Mouse (Mus musculus): ENCODE measurements around the gene Donson. TPM values are rescaled to one million over a fixed set of nuclear protein-coding genes. Genes with fewer than 3 reads are reported as not detected.
A peak's percentile ranks its signal among the peaks of the same experiment; 100 is the strongest.

Gene Donson
- 33.6 and 35.5 TPM in 2 replicates for polyA plus RNA-seq (2016; fragmentation: Nextera tagmentation; extraction: Ambion mirVana)

- Histone ChIP-seq H3K4me1 (peaks cover 23% of the 10 kb centered on the region), H3K4me2 (replicated peaks) (peak within 1 kb of the TSS; percentile 84), H3K27ac (replicated peaks) (peak within 1 kb of the TSS; percentile 90), H3K4me3 (peak within 1 kb of the TSS; percentile 87), H3K9me3 (no peaks in the 10 kb centered on the region), H3K27me3 (no peaks in the 10 kb centered on the region), H3K36me3 (peaks cover 23% of the 10 kb centered on the region), H3K9ac (replicated peaks) (peak within 1 kb of the TSS; percentile 89)
- peak; percentile 99 for ATAC-seq (ENCODE audit: low FRiP score, low read depth)
- 1% methylated on average over 53 of the region's 71 CpGs for WGBS
These were observed at the start of gene Donson for GRCm38 (mm10) chr16:91688619-91689334. TSS of gene Donson (minus strand) at chr16:91688770.

GRCm38 (mm10) chr16:91736046-91736816, 47.7 kb upstream of the Donson start:
- Histone ChIP-seq H3K27ac (replicated peaks) (no peak overlapping the region), H3K4me2 (replicated peaks) (no peak overlapping the region), H3K9ac (replicated peaks) (no peak overlapping the region), H3K36me3 (no peaks in the 10 kb centered on the region), H3K27me3 (no peaks in the 10 kb centered on the region), H3K4me3 (no peak overlapping the region), H3K9me3 (no peaks in the 10 kb centered on the region), H3K4me1 (peaks cover 62% of the 10 kb centered on the region)
- WGBS: 73% methylated on average over 7 of the region's 7 CpGs
- ATAC-seq (ENCODE audit: low FRiP score, low read depth): no peak

- Histone ChIP-seq H3K4me3 (no peak overlapping the region), H3K9me3 (no peaks in the 10 kb centered on the region), H3K4me2 (replicated peaks) (no peak overlapping the region), H3K27ac (replicated peaks) (no peak overlapping the region), H3K9ac (replicated peaks) (no peak overlapping the region), H3K27me3 (no peaks in the 10 kb centered on the region), H3K36me3 (no peaks in the 10 kb centered on the region), H3K4me1 (peaks cover 59% of the 10 kb centered on the region)
- 69% methylated on average over 5 of the region's 5 CpGs for WGBS
- no peak for ATAC-seq (ENCODE audit: low FRiP score, low read depth)
These were observed 46.2 kb upstream of the Donson start for GRCm38 (mm10) chr16:91734771-91735170.

- ATAC-seq (ENCODE audit: low FRiP score, low read depth): no peak
- no peak overlapping the region for H3K27ac ChIP-seq (replicated peaks)
- H3K4me1 ChIP-seq: peaks cover 58% of the 10 kb centered on the region
- 86% methylated on average over 2 of the region's 2 CpGs for WGBS
- H3K4me3 ChIP-seq: no peak overlapping the region
- no peaks in the 10 kb centered on the region for H3K9me3 ChIP-seq
- no peak overlapping the region for H3K9ac ChIP-seq (replicated peaks)
- H3K27me3 ChIP-seq: no peaks in the 10 kb centered on the region
- no peaks in the 10 kb centered on the region for H3K36me3 ChIP-seq
- H3K4me2 ChIP-seq (replicated peaks): no peak overlapping the region
These were observed 44.2 kb upstream of the Donson start for GRCm38 (mm10) chr16:91732816-91733215.

GRCm38 (mm10) chr16:91730446-91730845, 41.9 kb upstream of the Donson start:
- no peaks in the 10 kb centered on the region for H3K27me3 ChIP-seq
- WGBS: under 1% methylated on average over 11 of the region's 11 CpGs

GRCm38 (mm10) chr16:91729821-91730441, 41.4 kb upstream of the Donson start:
- Histone ChIP-seq H3K9me3 (no peaks in the 10 kb centered on the region), H3K27me3 (no peaks in the 10 kb centered on the region), H3K4me1 (peaks cover 42% of the 10 kb centered on the region), H3K4me3 (peak overlapping the region; percentile 96), H3K9ac (replicated peaks) (peak overlapping the region; percentile 97), H3K27ac (replicated peaks) (peak overlapping the region; percentile 96), H3K4me2 (replicated peaks) (peak overlapping the region; percentile 77), H3K36me3 (no peaks in the 10 kb centered on the region)
- under 1% methylated on average over 34 of the region's 44 CpGs for WGBS
- ATAC-seq (ENCODE audit: low FRiP score, low read depth): 0 out of 2 replicates have a peak, but pooled peaks have one; percentile 1

More at GRCm38 (mm10) chr16:91730446-91730845, 41.9 kb upstream of the Donson start:
- H3K9me3 ChIP-seq: no peaks in the 10 kb centered on the region
- H3K9ac ChIP-seq (replicated peaks): peak overlapping the region; percentile 97
- H3K27ac ChIP-seq (replicated peaks): peak overlapping the region; percentile 96
- peak overlapping the region; percentile 96 for H3K4me3 ChIP-seq
- H3K4me2 ChIP-seq (replicated peaks): peak overlapping the region; percentile 77
- H3K4me1 ChIP-seq: peaks cover 48% of the 10 kb centered on the region
- no peaks in the 10 kb centered on the region for H3K36me3 ChIP-seq
- ATAC-seq (ENCODE audit: low FRiP score, low read depth): no peak

GRCm38 (mm10) chr16:91729066-91729482, 40.5 kb upstream of the Donson start, which contains the start of gene Itsn1:
TSS of gene Itsn1 (plus strand) at chr16:91729281.
- H3K4me3 ChIP-seq: peak within 1 kb of the TSS; percentile 96
- no peaks in the 10 kb centered on the region; the same call in 1 of the 2 replicates for H3K36me3 ChIP-seq
- peak within 1 kb of the TSS; percentile 96 for H3K27ac ChIP-seq (replicated peaks)
- no peaks in the 10 kb centered on the region for H3K27me3 ChIP-seq
- peak within 1 kb of the TSS; percentile 77 for H3K4me2 ChIP-seq (replicated peaks)
- ATAC-seq (ENCODE audit: low FRiP score, low read depth): peak; percentile 93
- H3K4me1 ChIP-seq: peaks cover 34% of the 10 kb centered on the region
- no peaks in the 10 kb centered on the region for H3K9me3 ChIP-seq
- WGBS: under 1% methylated on average over 33 of the region's 33 CpGs
- H3K9ac ChIP-seq (replicated peaks): peak within 1 kb of the TSS; percentile 97

GRCm38 (mm10) chr16:91728123-91729065, 39.8 kb upstream of the Donson start, which contains the start of gene Cryzl1:
TSS of gene Cryzl1 (minus strand) at chr16:91728975.
- Histone ChIP-seq H3K9me3 (no peaks in the 10 kb centered on the region), H3K27ac (replicated peaks) (peak within 1 kb of the TSS; percentile 96), H3K9ac (replicated peaks) (peak within 1 kb of the TSS; percentile 97), H3K4me3 (peak within 1 kb of the TSS; percentile 96), H3K4me1 (peaks cover 31% of the 10 kb centered on the region), H3K27me3 (no peaks in the 10 kb centered on the region), H3K36me3 (no peaks in the 10 kb centered on the region; the same call in 1 of the 2 replicates), H3K4me2 (replicated peaks) (peak within 1 kb of the TSS; percentile 77)
- WGBS: 1% methylated on average over 46 of the region's 46 CpGs
- peak; percentile 95 for ATAC-seq (ENCODE audit: low FRiP score, low read depth)

GRCm38 (mm10) chr16:91727433-91727832, 38.9 kb upstream of the Donson start:
- Histone ChIP-seq H3K9ac (replicated peaks) (peak overlapping the region; percentile 61), H3K4me1 (peaks cover 30% of the 10 kb centered on the region), H3K4me3 (peak overlapping the region; percentile 96), H3K27ac (replicated peaks) (0 out of 2 replicates have a peak overlapping the region, but pooled peaks have one; percentile 69), H3K9me3 (no peaks in the 10 kb centered on the region), H3K36me3 (no peaks in the 10 kb centered on the region; the same call in 1 of the 2 replicates), H3K4me2 (replicated peaks) (peak overlapping the region; percentile 77), H3K27me3 (no peaks in the 10 kb centered on the region)
- WGBS: 92% methylated on average over 15 of the region's 15 CpGs
- no peak for ATAC-seq (ENCODE audit: low FRiP score, low read depth)

- Histone ChIP-seq H3K27me3 (no peaks in the 10 kb centered on the region), H3K9ac (replicated peaks) (no peak overlapping the region), H3K9me3 (no peaks in the 10 kb centered on the region), H3K36me3 (peaks cover 16% of the 10 kb centered on the region), H3K4me1 (peaks cover 16% of the 10 kb centered on the region), H3K4me3 (no peak overlapping the region), H3K4me2 (replicated peaks) (no peak overlapping the region), H3K27ac (replicated peaks) (no peak overlapping the region)
- no peak for ATAC-seq (ENCODE audit: low FRiP score, low read depth)
- 47% methylated on average over 3 of the region's 3 CpGs for WGBS
These were observed 35.7 kb upstream of the Donson start for GRCm38 (mm10) chr16:91724247-91724646.

- H3K4me2 ChIP-seq (replicated peaks): no peak overlapping the region
- no peaks in the 10 kb centered on the region for H3K9me3 ChIP-seq
- WGBS: 90% methylated on average over 4 of the region's 4 CpGs
- no peak for ATAC-seq (ENCODE audit: low FRiP score, low read depth)
- H3K36me3 ChIP-seq: peaks cover 58% of the 10 kb centered on the region
- H3K4me3 ChIP-seq: no peak overlapping the region
- H3K9ac ChIP-seq (replicated peaks): no peak overlapping the region
- no peaks in the 10 kb centered on the region for H3K27me3 ChIP-seq
- H3K27ac ChIP-seq (replicated peaks): no peak overlapping the region
- 0 out of 2 replicates have a peak, but pooled peaks cover under 1% of the 10 kb centered on the region for H3K4me1 ChIP-seq
These were observed 28.8 kb upstream of the Donson start for GRCm38 (mm10) chr16:91717399-91717798.

All from midbrain, embryonic 12.5 days (tissue).